Mouse (Mus musculus) hindbrain, embryonic 10.5 days (tissue): ENCODE results near the gene Ypel1. TPM values are rescaled to one million over a fixed set of nuclear protein-coding genes. Genes with fewer than 3 reads are reported as not detected.

Experiments used
- DNase-seq: peaks from one replicate; pipeline ENCODE4 v3.0.0-alpha.2; 2017; ENCODE audit warnings: low spot score
- H3K27ac ChIP-seq: fragments of 300-500 bp; sonication (generic); 2 replicates; pipeline ENCODE4 v1.5.1; 2016; ENCODE audit warnings: mild to moderate bottlenecking, moderate library complexity
- H3K27me3 ChIP-seq: fragments of 300-500 bp; sonication (generic); 2 replicates; pipeline ENCODE4 v1.6.1; 2016; ENCODE audit warnings: mild to moderate bottlenecking; ENCODE audit not compliant: poor library complexity, insufficient read depth, severe bottlenecking
- H3K36me3 ChIP-seq: fragments of 300-500 bp; sonication (generic); 2 replicates; pipeline ENCODE4 v1.6.1; 2016; ENCODE audit warnings: mild to moderate bottlenecking, moderate library complexity
- H3K4me1 ChIP-seq: fragments of 300-500 bp; sonication (generic); replicated peaks from 2 replicates; pipeline ENCODE4 v1.6.1; 2016; ENCODE audit warnings: mild to moderate bottlenecking
- H3K4me3 ChIP-seq: fragments of 300-500 bp; sonication (generic); 2 replicates; pipeline ENCODE4 v1.5.1; 2016; ENCODE audit warnings: mild to moderate bottlenecking, moderate library complexity
- H3K9me3 ChIP-seq: fragments of 300-500 bp; sonication (generic); 2 replicates; pipeline ENCODE4 v1.6.1; 2016; ENCODE audit warnings: mild to moderate bottlenecking, moderate library complexity
- WGBS: fragments of 180-500 bp; shearing (Covaris S2); methylation state at CpG from one replicate; pipeline ENCODE4 v1.1.7; 2016; 5-methylcytosine and 5-hydroxymethylcytosine counted together
- polyA plus RNA-seq: library from polyadenylated mRNA; unstranded; fragments of >200 nt; fragmentation: Nextera tagmentation; extraction: Ambion mirVana; gene quantifications from 2 replicates; pipeline ENCODE4 v1.2.1, GENCODE M21; 2016

Ypel1 gene
- polyA plus RNA-seq, 1 experiment from 2014 or later: 103 TPM

GRCm38 (mm10) chr16:17102630-17103220, 33.2 kb downstream of the Ypel1 start:
- no peak for DNase-seq
- Histone ChIP-seq H3K27ac (no peak overlapping the region), H3K9me3 (no peaks in the 10 kb centered on the region), H3K4me1 (no peaks in the 10 kb centered on the region), H3K27me3 (no peaks in the 10 kb centered on the region), H3K36me3 (peaks cover 98% of the 10 kb centered on the region), H3K4me3 (no peak overlapping the region)
- WGBS: 86% methylated on average over 7 of the region's 7 CpGs

- WGBS: 96% methylated on average over 4 of the region's 4 CpGs
- Histone ChIP-seq H3K4me1 (peaks cover 2% of the 10 kb centered on the region), H3K4me3 (no peak overlapping the region), H3K27ac (no peak overlapping the region), H3K9me3 (no peaks in the 10 kb centered on the region), H3K27me3 (no peaks in the 10 kb centered on the region), H3K36me3 (peaks cover 96% of the 10 kb centered on the region)
- DNase-seq: no peak
Measured at GRCm38 (mm10) chr16:17104600-17104999, 35.1 kb downstream of the Ypel1 start.

GRCm38 (mm10) chr16:17110771-17111743, 41.6 kb downstream of the Ypel1 start, which contains the start of gene Ppil2:
Gene Ppil2 (minus strand): TSS chr16:17111257.
- DNase-seq: peak; percentile 78
- H3K4me3 ChIP-seq: peak within 1 kb of the TSS; percentile 75
- H3K27ac ChIP-seq: peak within 1 kb of the TSS; percentile 87
- peaks cover 10% of the 10 kb centered on the region for H3K4me1 ChIP-seq
- peaks cover 72% of the 10 kb centered on the region for H3K36me3 ChIP-seq
- H3K9me3 ChIP-seq: no peaks in the 10 kb centered on the region
- 11% methylated on average over 38 of the region's 38 CpGs for whole genome bisulfite sequencing
- H3K27me3 ChIP-seq: no peaks in the 10 kb centered on the region

DNA sequence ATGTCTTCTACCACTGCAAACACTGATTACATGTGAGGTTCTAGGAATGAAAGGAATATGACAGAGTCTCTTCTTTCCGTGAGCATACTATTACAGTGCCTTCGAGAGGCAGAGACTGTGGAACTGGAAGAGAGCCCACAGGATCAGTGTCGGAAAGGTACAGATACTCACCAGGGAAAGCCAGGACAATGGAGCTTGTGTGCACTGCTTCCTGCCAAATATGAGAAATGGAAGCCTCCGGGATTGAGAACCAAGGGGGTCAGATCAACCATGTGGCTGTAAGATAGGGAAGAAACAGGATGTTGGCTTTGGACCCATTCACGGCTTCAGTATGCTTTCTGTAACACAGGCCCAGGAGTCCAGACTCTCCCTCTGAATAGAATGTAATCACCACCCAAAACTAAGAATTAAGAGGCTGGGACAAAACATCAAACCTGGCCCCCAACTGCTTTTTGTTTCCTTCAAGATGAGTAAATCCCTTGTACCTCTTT, 47.9 kb downstream of the Ypel1 start:
- DNase-seq: no peak
- Histone ChIP-seq H3K4me3 (no peak overlapping the region), H3K36me3 (peaks cover 99% of the 10 kb centered on the region), H3K27me3 (no peaks in the 10 kb centered on the region), H3K4me1 (peaks cover 17% of the 10 kb centered on the region), H3K9me3 (no peaks in the 10 kb centered on the region), H3K27ac (no peak overlapping the region)
- 92% methylated on average over 5 of the region's 5 CpGs for WGBS

GRCm38 (mm10) chr16:17121569-17121968, 52.1 kb downstream of the Ypel1 start:
- Histone ChIP-seq H3K36me3 (peaks cover 67% of the 10 kb centered on the region), H3K4me3 (peak overlapping the region; percentile 29; the same call in 1 of the 2 replicates), H3K27ac (peak overlapping the region; percentile 64), H3K27me3 (no peaks in the 10 kb centered on the region), H3K9me3 (no peaks in the 10 kb centered on the region), H3K4me1 (peaks cover 44% of the 10 kb centered on the region)
- WGBS: 48% methylated on average over 14 of the region's 14 CpGs
- DNase-seq: no peak

DNA sequence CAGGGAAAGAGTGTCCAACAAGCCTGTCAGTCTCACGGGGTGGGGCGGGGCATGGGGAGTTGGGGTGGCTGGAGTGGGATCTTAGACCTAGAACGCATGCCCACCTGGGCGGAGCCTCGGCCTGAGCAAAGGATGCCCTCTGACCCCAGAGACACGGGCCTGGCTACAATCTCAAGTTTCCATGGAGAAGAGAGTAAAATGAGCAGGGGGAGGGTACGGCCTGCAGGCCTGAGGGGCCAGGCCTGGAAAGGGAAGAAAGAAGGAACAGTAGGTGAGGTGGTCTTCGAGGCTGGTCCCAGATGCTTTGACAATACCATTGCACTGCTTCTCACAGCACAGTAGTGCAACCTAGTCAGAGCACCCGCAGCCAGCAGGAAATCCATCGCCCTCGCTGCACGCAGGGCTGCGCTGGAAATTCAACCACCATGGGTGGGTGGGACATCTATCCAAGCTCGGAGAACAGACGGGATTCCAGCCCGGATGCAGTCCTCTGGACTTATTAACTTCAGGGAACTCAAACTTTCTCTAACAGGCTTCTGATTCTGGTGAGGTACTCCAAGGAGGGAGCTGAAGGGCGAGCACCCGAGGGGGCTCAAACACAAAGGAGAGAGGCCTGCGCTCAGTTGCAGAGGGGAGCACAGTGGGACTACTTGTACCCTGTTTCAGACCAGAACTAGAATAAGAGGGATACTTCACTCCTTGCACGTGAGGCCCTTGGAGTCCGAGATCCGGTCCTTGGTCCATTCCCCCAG, 54.8 kb downstream of the Ypel1 start:
- H3K4me3 ChIP-seq: peak overlapping the region; percentile 73
- DNase-seq: peak; percentile 89
- H3K27me3 ChIP-seq: no peaks in the 10 kb centered on the region
- peaks cover 44% of the 10 kb centered on the region for H3K4me1 ChIP-seq
- H3K36me3 ChIP-seq: peaks cover 40% of the 10 kb centered on the region
- H3K9me3 ChIP-seq: no peaks in the 10 kb centered on the region
- WGBS: 1% methylated on average over 22 of the region's 22 CpGs
- H3K27ac ChIP-seq: peak overlapping the region; percentile 93

DNA sequence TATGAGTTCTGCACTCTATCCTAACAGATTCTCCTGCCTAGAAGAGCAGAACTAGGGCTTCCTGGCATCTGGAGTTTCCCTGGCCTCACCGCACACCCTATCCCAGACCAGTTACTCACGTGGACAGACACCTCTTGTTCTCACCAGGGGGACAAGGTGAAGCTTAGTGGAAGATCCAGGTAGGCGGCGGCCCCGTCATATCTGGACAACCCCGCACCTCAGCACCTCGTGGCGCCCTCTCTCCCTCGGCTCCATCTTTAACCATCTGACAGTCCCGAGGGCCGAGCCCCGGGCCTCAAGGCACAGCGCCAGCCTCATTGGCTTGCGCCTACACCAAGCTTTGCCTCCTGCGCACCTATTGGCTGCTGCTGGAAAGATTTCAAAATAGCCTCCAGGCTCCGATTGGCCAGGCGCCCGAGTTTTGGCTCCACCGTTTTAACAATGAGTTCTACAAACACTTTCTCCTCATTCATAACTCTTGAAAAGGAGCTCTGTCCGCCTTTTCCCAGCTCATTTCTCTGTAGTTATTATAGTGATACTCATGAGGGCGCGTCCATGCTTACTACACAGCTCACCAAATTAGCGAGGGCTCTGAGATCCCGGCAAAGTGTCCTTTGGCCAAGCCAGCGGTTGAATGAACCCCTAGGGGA, 55.5 kb downstream of the Ypel1 start, which contains the start of gene 2610318N02Rik:
2610318N02Rik (minus strand) TSS at position 297 of the 650 bp plus-strand sequence.
- peak within 1 kb of the TSS; percentile 93 for H3K27ac ChIP-seq
- peaks cover 44% of the 10 kb centered on the region for H3K4me1 ChIP-seq
- peak; percentile 90 for DNase-seq
- under 1% methylated on average over 25 of the region's 25 CpGs for WGBS
- H3K36me3 ChIP-seq: peaks cover 39% of the 10 kb centered on the region
- H3K9me3 ChIP-seq: no peaks in the 10 kb centered on the region
- H3K27me3 ChIP-seq: no peaks in the 10 kb centered on the region
- H3K4me3 ChIP-seq: peak within 1 kb of the TSS; percentile 73

DNA sequence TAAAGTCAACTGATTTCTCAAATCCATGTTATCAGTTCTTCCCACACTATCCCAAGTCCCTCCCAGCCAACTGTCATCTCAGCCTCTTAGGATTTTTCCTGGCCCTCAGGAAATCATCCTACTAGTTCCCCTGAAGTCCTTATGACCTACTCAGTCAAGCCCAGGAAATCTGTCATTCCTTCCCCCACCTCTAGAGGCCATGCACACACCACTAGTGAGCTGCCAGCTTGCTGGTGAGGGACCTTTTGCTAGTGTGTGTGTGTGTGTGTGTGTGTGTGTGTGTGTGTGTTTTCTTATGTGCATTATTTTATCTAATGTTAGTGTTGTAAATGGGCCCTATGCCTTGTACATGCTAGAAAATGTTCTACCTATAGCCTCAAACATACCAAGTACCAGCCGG, 57.8 kb downstream of the Ypel1 start:
- H3K4me3 ChIP-seq: no peak overlapping the region
- no peak overlapping the region for H3K27ac ChIP-seq
- 100% methylated on average over 1 of the region's 1 CpGs for WGBS
- DNase-seq: peak; percentile 38
- peaks cover 22% of the 10 kb centered on the region for H3K36me3 ChIP-seq
- H3K9me3 ChIP-seq: no peaks in the 10 kb centered on the region
- peaks cover 42% of the 10 kb centered on the region for H3K4me1 ChIP-seq
- peaks cover 5% of the 10 kb centered on the region; the same call in 1 of the 2 replicates for H3K27me3 ChIP-seq

GRCm38 (mm10) chr16:17131191-17132088, 61.9 kb downstream of the Ypel1 start:
- no peak for DNase-seq

GRCm38 (mm10) chr16:17132089-17132905, 62.8 kb downstream of the Ypel1 start, which contains the start of gene Sdf2l1:
Gene Sdf2l1 (minus strand): TSS chr16:17132383.
- Histone ChIP-seq H3K4me1 (peaks cover 23% of the 10 kb centered on the region), H3K4me3 (peak within 1 kb of the TSS; percentile 83), H3K27ac (peak within 1 kb of the TSS; percentile 94), H3K27me3 (peaks cover 5% of the 10 kb centered on the region; the same call in 1 of the 2 replicates), H3K36me3 (peaks cover 12% of the 10 kb centered on the region), H3K9me3 (no peaks in the 10 kb centered on the region)
- WGBS: under 1% methylated on average over 47 of the region's 47 CpGs
- peak; percentile 99 for DNase-seq

More at GRCm38 (mm10) chr16:17131191-17132088, 61.9 kb downstream of the Ypel1 start:
- Histone ChIP-seq H3K27ac (peak overlapping the region; percentile 94), H3K9me3 (no peaks in the 10 kb centered on the region), H3K4me1 (peaks cover 23% of the 10 kb centered on the region), H3K4me3 (peak overlapping the region; percentile 83), H3K27me3 (peaks cover 5% of the 10 kb centered on the region; the same call in 1 of the 2 replicates), H3K36me3 (peaks cover 12% of the 10 kb centered on the region)
- WGBS: 5% methylated on average over 43 of the region's 43 CpGs
